Mouse (Mus musculus): ENCODE data around the gene Sart3. TPM values are rescaled to one million over a fixed set of nuclear protein-coding genes. Genes with fewer than 3 reads are reported as not detected.

The Sart3 gene
- polyA plus RNA-seq, 1 experiment from 2014 or later = 31.6 TPM

DNA sequence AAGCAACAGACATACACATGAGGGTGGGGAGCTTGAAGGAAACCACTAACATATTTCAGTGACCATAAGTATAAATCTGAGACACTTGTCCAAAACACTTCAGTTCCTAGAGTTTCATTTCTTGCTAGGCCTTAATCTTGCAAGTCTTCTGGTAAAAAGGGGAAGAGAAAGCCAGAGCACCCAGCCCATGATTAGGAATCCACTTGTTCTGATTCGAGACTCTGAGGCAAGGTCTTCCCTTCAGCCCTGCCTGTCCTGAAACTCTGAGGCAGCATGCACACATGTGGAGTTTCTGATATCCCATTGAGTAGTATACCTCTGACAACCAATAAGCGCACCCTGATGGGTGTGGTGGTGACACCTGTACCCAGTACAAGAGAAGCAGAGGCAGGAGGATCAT is 10.7 kb downstream of the Sart3 start:
- Histone ChIP-seq H3K9ac (ENCODE audit: low read length) (no peak overlapping the region), H3K9me3 (replicated peaks; ENCODE audit: control insufficient read depth, low read length) (no peaks in the 10 kb centered on the region), H3K4me2 (ENCODE audit: low read depth, low read length) (no peak overlapping the region), H3K4me1 (ENCODE audit: control insufficient read depth, insufficient read depth, low read length) (peaks cover 2% of the 10 kb centered on the region; the same call in 1 of the 2 replicates), H3K27me3 (ENCODE audit: control insufficient read depth, insufficient read depth, low read length) (no peaks in the 10 kb centered on the region), H3K4me3 (ENCODE audit: low read length) (no peak overlapping the region), H3K36me3 (ENCODE audit: control insufficient read depth, insufficient read depth) (peaks cover 63% of the 10 kb centered on the region), H3K27ac (ENCODE audit: low read length) (no peak overlapping the region)
- ATAC-seq (replicated peaks; ENCODE audit: extremely low read depth, insufficient read depth, low FRiP score) = no peak
- WGBS = 96% methylated on average over 2 of the region's 2 CpGs

DNA sequence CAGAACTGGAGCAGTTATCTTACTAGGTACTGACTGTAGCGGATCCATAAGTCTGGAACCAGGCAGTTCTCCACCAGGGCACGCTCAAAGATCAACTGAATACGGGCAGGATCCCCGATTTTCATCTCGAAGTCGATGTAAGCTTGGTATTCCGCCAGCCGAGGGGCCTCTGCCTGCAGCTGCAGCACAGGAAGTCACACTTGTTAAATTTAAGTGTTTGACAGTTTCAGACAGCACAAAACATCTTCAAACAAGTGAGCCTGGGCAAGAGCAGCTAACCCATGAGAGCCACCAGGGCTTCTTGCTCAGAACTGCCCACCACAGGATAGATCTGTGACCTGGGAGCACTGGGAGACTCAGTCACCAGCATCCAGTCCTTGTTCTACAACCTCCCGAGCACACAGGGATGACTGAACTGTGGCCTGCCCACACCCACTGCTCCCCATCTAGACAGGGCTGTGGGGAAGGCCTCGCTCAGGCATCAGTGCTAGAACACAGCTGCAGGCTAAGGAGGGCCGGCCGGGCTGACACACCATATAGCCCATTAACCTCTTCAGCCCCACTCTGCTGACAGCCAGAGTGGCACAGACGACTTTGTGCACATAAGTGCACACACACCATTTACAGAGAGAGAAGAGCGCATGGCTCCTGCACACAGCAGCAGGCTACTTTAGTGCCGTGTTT is 16.8 kb downstream of the Sart3 start:
- H3K9me3 ChIP-seq (replicated peaks; ENCODE audit: control insufficient read depth, low read length) = no peaks in the 10 kb centered on the region
- H3K4me1 ChIP-seq (ENCODE audit: control insufficient read depth, insufficient read depth, low read length) = no peaks in the 10 kb centered on the region
- peaks cover 76% of the 10 kb centered on the region for H3K36me3 ChIP-seq (ENCODE audit: control insufficient read depth, insufficient read depth)
- 83% methylated on average over 15 of the region's 15 CpGs for WGBS
- no peak overlapping the region for H3K9ac ChIP-seq (ENCODE audit: low read length)
- no peak overlapping the region for H3K4me3 ChIP-seq (ENCODE audit: low read length)
- ATAC-seq (replicated peaks; ENCODE audit: extremely low read depth, insufficient read depth, low FRiP score) = no peak
- H3K27me3 ChIP-seq (ENCODE audit: control insufficient read depth, insufficient read depth, low read length) = no peaks in the 10 kb centered on the region
- no peak overlapping the region for H3K27ac ChIP-seq (ENCODE audit: low read length)
- no peak overlapping the region for H3K4me2 ChIP-seq (ENCODE audit: low read depth, low read length)

DNA sequence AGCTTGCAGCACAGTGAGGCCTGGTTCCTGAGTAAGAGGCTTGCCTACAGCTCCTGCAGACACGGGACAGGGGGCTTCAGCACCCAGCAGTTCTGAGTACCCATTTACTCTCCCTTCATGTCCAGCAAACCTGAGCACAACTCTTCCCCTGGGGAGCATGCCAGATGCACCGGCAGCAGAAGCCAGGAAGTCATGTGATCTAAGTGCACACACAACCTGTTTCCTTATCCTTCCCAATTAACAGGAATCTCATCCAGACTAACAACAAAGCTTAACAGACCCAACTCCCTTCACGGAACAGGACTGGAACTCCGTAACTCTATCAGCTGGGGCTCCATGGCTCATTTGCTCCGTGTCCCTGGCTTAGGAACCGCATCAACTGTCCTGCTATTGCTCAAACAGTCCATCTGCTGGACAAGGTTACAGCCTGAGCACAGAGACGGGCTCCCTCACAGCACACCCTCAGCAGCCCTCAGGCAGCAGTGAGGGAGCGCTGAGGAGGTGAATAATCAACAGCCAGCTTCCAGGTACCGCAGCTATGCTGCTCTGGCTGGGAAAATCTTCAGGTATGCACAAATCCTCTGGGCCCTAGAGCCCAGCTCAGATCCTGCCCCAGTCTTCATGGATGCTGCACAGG is 20.7 kb downstream of the Sart3 start:
- Histone ChIP-seq H3K4me2 (ENCODE audit: low read depth, low read length) (no peak overlapping the region), H3K27ac (ENCODE audit: low read length) (no peak overlapping the region), H3K36me3 (ENCODE audit: control insufficient read depth, insufficient read depth) (peaks cover 82% of the 10 kb centered on the region), H3K9me3 (replicated peaks; ENCODE audit: control insufficient read depth, low read length) (no peaks in the 10 kb centered on the region), H3K9ac (ENCODE audit: low read length) (no peak overlapping the region), H3K4me1 (ENCODE audit: control insufficient read depth, insufficient read depth, low read length) (no peaks in the 10 kb centered on the region), H3K27me3 (ENCODE audit: control insufficient read depth, insufficient read depth, low read length) (no peaks in the 10 kb centered on the region), H3K4me3 (ENCODE audit: low read length) (no peak overlapping the region)
- 84% methylated on average over 9 of the region's 9 CpGs for WGBS
- ATAC-seq (replicated peaks; ENCODE audit: extremely low read depth, insufficient read depth, low FRiP score) = no peak

DNA sequence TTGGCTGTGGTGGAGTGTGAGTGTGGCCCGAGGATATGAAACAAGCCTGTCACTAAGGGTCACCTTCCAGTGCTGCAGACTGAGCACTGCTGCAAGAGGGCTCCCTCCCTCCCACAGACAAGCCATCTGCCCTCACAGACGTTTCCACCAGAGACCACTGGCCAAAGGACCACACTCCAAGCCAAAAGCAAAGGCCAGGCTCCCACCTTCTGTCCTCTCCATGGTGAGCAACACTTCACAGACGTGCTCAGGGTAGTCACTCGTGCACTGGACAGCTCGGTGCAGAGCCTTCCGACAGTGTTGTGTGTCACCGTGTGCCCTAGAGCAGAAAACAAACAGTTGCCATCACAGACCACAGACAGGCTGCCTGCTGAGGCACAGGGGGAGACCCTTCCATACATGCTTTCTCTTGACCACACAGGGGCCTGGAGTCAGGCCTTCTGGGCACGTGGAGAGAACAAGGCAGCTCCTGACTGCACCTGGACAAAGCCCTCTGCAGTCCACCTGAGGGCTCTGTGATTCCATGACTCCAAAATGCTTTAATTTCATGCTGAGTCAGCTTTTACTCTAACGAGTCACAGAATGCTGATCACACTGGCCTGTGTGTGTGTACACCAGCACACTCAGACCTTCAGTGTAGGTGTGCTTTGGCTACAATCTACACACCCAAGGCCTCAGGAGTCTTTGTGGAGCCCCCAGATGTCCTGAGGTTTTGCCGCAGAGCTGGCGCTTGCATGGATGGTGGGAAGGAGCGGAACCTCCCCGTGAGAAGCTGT is 23.6 kb downstream of the Sart3 start:
- Histone ChIP-seq H3K9ac (ENCODE audit: low read length) (no peak overlapping the region), H3K4me3 (ENCODE audit: low read length) (no peak overlapping the region), H3K9me3 (replicated peaks; ENCODE audit: control insufficient read depth, low read length) (no peaks in the 10 kb centered on the region), H3K4me2 (ENCODE audit: low read depth, low read length) (no peak overlapping the region), H3K4me1 (ENCODE audit: control insufficient read depth, insufficient read depth, low read length) (no peaks in the 10 kb centered on the region), H3K27ac (ENCODE audit: low read length) (no peak overlapping the region), H3K27me3 (ENCODE audit: control insufficient read depth, insufficient read depth, low read length) (no peaks in the 10 kb centered on the region), H3K36me3 (ENCODE audit: control insufficient read depth, insufficient read depth) (peaks cover 95% of the 10 kb centered on the region)
- ATAC-seq (replicated peaks; ENCODE audit: extremely low read depth, insufficient read depth, low FRiP score) = no peak
- 97% methylated on average over 13 of the region's 13 CpGs for WGBS

- no peaks in the 10 kb centered on the region for H3K27me3 ChIP-seq (ENCODE audit: control insufficient read depth, insufficient read depth, low read length)
- H3K9me3 ChIP-seq (replicated peaks; ENCODE audit: control insufficient read depth, low read length) = no peaks in the 10 kb centered on the region
- no peak for ATAC-seq (replicated peaks; ENCODE audit: extremely low read depth, insufficient read depth, low FRiP score)
- no peak overlapping the region for H3K4me3 ChIP-seq (ENCODE audit: low read length)
- H3K4me1 ChIP-seq (ENCODE audit: control insufficient read depth, insufficient read depth, low read length) = no peaks in the 10 kb centered on the region
- H3K9ac ChIP-seq (ENCODE audit: low read length) = no peak overlapping the region
- 94% methylated on average over 5 of the region's 5 CpGs for WGBS
- peaks cover 94% of the 10 kb centered on the region for H3K36me3 ChIP-seq (ENCODE audit: control insufficient read depth, insufficient read depth)
- H3K27ac ChIP-seq (ENCODE audit: low read length) = no peak overlapping the region
- H3K4me2 ChIP-seq (ENCODE audit: low read depth, low read length) = no peak overlapping the region
These were observed 24.7 kb downstream of the Sart3 start for GRCm38 (mm10) chr5:113747629-113748028.

DNA sequence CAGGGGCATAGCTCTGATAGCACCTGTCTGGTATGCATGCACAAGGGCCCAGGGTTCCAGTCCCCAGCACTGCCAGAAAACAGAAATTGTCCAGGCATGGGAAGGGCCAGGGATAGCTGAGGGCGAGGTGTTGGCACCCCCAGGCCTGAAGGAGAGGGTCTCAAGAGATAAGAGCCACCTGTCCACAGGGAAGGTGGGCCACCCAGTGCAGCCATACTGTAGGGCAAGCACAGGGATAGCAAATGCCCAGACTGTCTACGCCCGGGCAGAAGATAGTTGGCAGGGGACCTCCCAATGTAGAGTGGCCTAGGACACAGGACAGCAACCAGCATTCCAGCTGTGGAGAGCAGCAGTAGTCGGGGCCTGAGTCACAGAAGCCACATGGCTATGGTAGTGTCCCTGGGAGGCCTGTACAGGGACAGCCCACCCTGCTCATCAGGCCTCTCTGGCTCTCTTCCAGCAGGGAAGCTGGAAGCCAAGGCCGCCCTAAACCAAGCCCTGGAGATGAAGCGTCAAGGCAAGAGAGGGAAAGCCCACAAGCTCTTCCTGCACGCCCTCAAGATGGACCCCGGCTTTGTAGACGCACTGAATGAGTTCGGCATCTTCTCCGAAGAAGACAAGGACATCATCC is 34.6 kb downstream of the Sart3 start:
- ATAC-seq (replicated peaks; ENCODE audit: extremely low read depth, insufficient read depth, low FRiP score) = no peak
- H3K4me1 ChIP-seq (ENCODE audit: control insufficient read depth, insufficient read depth, low read length) = peaks cover 14% of the 10 kb centered on the region
- H3K9ac ChIP-seq (ENCODE audit: low read length) = no peak overlapping the region
- H3K27ac ChIP-seq (ENCODE audit: low read length) = no peak overlapping the region
- peaks cover 32% of the 10 kb centered on the region for H3K36me3 ChIP-seq (ENCODE audit: control insufficient read depth, insufficient read depth)
- no peaks in the 10 kb centered on the region for H3K27me3 ChIP-seq (ENCODE audit: control insufficient read depth, insufficient read depth, low read length)
- 80% methylated on average over 11 of the region's 11 CpGs for WGBS
- H3K9me3 ChIP-seq (replicated peaks; ENCODE audit: control insufficient read depth, low read length) = no peaks in the 10 kb centered on the region
- no peak overlapping the region for H3K4me3 ChIP-seq (ENCODE audit: low read length)
- no peak overlapping the region for H3K4me2 ChIP-seq (ENCODE audit: low read depth, low read length)

DNA sequence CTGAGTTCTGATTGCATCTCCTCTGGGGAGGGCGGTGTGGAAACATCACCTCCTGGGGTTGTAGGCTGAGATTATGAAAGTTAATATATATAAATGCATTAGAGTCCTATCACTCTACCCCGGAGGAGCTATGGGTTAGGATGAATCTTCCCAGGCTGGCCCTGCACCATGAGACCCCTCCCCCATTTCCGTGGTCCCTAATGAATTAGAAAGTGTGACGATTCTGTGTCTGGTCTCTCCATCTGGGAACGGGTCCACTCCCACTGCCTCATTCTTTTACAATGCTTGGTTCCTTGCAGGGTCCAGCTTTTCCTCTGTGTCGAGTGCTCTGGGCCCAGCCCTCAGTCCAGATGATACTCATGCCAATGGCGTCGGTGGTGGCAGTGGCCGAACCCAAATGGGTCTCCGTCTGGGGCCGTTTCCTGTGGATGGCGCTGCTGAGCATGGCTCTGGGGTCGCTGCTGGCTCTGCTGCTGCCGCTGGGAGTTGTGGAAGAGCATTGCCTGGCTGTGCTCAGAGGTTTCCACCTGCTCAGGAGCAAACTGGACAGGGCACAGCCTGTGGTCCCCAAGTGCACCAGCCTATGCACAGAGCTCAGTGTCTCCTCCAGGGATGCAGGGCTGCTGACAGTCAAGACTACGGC is 35.7 kb downstream of the Sart3 start:
- H3K27me3 ChIP-seq (ENCODE audit: control insufficient read depth, insufficient read depth, low read length) = no peaks in the 10 kb centered on the region
- peaks cover 27% of the 10 kb centered on the region for H3K36me3 ChIP-seq (ENCODE audit: control insufficient read depth, insufficient read depth)
- peak overlapping the region; percentile 80 for H3K9ac ChIP-seq (ENCODE audit: low read length)
- H3K4me3 ChIP-seq (ENCODE audit: low read length) = peak overlapping the region; percentile 81
- peaks cover 14% of the 10 kb centered on the region for H3K4me1 ChIP-seq (ENCODE audit: control insufficient read depth, insufficient read depth, low read length)
- peak overlapping the region; percentile 91; the same call in 1 of the 2 replicates for H3K27ac ChIP-seq (ENCODE audit: low read length)
- ATAC-seq (replicated peaks; ENCODE audit: extremely low read depth, insufficient read depth, low FRiP score) = no peak
- 34% methylated on average over 15 of the region's 15 CpGs for WGBS
- H3K4me2 ChIP-seq (ENCODE audit: low read depth, low read length) = peak overlapping the region; percentile 92
- no peaks in the 10 kb centered on the region for H3K9me3 ChIP-seq (replicated peaks; ENCODE audit: control insufficient read depth, low read length)

DNA sequence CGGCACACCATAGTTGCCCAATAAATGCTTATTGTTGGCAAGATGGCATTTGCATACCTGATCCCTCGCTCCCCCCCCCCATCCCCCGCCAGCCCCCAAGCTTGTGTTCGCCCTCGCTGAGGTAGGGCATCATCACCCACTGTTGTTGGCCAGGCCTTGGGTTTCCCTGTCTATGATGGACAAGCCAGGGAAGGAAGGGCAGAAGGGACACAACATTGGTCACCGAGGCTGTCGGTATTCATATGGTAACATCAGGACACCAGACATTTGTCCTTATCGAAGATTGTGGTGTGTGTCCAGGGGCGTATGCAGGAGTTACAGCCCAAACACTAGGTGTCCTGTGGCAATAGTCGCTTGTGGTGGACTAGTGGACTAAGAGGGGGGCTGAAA is 36.2 kb downstream of the Sart3 start:
- H3K9me3 ChIP-seq (replicated peaks; ENCODE audit: control insufficient read depth, low read length) = no peaks in the 10 kb centered on the region
- peaks cover 22% of the 10 kb centered on the region for H3K36me3 ChIP-seq (ENCODE audit: control insufficient read depth, insufficient read depth)
- ATAC-seq (replicated peaks; ENCODE audit: extremely low read depth, insufficient read depth, low FRiP score) = 0 out of 2 replicates have a peak, but pooled peaks have one; percentile 0
- peak overlapping the region; percentile 80 for H3K9ac ChIP-seq (ENCODE audit: low read length)
- peaks cover 14% of the 10 kb centered on the region for H3K4me1 ChIP-seq (ENCODE audit: control insufficient read depth, insufficient read depth, low read length)
- peak overlapping the region; percentile 91 for H3K27ac ChIP-seq (ENCODE audit: low read length)
- H3K4me3 ChIP-seq (ENCODE audit: low read length) = peak overlapping the region; percentile 81
- H3K4me2 ChIP-seq (ENCODE audit: low read depth, low read length) = peak overlapping the region; percentile 92
- H3K27me3 ChIP-seq (ENCODE audit: control insufficient read depth, insufficient read depth, low read length) = no peaks in the 10 kb centered on the region
- 3% methylated on average over 10 of the region's 10 CpGs for WGBS
